Mouse (Mus musculus) inflammation-experienced regulatory T-cells, adult 6 months (primary cell): Measurements from ENCODE around the gene Abl1. TPM values are rescaled to one million over a fixed set of nuclear protein-coding genes. Genes with fewer than 3 reads are reported as not detected.

ENCODE experiments used
- ATAC-seq: one replicate; pipeline ENCODE4 v1.8.0; 2017
- polyA plus RNA-seq, 3 experiments: library from polyadenylated mRNA; unstranded; fragments of 100-300 nt; shearing (Covaris generic); gene quantifications; one replicate each; pipeline ENCODE4 v1.2.1; 2017

Abl1 gene
- polyA plus RNA-seq, 3 experiments from 2014 or later, result 5.0 to 9.4 (median 7.2) TPM

DNA sequence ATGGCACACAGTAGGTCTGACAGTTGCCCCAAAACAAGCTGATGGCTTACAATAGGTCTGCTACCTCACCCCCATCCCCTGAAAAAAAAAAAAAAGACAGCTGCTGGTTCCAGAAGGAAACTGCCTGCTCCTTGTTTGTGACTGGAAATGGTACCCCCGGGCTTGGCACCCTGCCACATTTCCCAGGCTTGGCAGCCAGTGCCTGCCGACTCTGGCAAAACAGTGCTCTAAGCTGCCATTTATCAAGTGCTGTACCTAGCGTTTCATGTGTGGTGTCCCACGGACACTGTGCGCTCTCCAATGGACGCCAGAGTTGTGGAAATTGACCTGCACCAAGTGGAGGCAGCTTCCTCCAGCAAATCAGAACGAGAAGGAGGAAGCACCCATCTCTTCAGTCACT is 139.7 kb downstream of the Abl1 start:
- ATAC-seq, result no peak

DNA sequence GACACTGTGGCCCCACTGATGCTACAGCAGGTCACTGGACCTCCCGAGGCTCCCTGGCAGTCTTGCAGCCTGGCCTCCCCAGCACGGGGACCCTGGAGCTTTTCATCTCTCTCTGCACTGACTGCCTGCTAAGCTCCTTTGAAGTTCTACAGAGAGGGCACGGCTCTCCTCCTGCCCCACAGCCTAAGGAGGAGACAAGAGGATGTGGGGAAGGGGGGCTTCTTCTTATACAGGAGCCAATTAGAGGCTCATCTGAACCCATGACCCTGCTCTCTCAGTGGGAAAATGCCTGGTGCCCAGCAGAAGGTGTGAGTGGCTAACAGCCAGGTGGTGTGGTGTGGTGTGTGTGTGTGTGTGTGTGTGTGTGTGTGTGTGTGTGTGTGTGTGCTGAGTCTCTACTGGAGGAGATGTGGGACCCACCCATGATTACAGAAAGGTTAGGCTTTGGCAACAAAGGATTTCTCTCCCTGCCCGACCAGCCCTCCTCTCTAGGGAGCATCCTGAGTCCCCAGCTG is 140.2 kb downstream of the Abl1 start:
- ATAC-seq, result no peak

DNA sequence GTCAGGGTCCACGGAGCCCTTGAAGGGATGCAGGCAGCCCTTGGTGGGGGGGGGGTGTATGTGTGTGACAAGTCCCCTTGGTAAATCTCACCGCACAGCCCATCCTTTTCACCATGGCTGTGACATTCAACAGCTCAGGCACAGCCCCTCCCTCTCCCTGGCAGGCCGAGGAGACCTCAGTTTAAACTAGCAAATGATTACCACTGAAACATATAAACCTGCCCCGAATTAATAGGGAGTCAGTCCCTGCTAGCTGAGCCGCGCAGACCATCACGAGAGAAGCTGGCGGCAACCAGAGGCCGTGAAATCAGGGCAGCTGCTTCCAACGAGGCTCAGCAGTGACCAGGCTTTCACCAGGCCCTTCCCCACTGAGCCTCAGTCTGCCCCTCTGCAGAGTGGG is 147.9 kb downstream of the Abl1 start:
- ATAC-seq, result no peak

DNA sequence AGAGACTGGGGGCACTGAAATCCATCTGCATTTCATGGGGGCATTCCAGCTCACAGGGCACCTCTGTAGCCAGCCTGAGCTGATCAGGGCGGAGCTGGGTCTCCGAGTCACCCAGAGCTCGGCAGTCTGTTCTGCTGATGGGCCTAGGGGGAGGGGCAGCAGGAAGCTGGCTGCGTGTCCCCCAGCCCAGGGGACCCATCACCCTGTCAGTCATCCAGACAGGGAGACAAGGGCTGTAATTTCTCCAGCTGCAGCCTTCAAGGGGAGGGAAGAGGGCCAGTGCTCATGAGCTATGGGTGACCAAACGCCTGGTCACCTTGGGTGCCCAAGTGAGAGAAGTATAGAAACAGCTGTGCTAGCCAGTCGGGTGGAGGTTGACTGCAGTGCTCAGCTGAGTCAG is 148.8 kb downstream of the Abl1 start:
- ATAC-seq, result no peak

DNA sequence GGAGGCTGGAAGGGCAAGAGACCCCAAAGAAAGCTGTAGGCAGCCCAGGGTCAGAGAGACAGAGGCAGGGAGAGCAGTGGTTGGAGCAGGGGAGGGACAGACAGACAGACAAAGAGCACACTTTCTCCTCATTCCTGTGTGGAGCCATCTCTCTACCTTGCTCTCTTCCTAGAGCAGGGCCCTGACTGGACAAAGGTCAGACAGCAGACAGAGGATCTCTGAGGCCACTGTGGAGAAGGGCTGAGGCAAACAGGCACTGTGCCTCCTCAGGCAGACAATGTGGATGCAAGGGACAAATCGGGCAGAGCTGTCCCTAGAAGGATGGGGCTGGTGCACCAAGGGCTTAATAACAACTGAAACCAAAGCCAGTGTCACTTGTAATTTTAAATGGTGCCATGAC is 150.7 kb downstream of the Abl1 start:
- ATAC-seq, result no peak

DNA sequence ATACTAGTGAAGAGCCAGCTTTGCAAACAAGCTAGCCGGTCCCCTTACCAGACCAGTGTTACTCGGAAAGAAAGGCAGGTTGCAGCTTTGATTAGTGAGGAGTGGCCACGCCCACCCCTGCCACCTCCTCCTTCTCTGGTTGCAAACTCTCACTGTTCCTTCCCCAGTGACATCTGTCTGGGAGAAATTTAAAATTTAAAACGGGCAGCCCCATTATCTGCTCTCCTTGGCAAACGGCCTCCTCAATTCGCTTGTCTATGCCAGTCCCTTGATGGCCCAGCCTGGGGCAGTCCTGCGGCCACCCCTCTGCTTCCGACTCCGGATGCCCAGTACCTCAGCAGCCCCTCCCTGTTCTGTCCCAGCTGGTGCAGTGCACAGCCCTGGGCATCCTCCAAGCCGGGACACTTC is 156.6 kb downstream of the Abl1 start:
- ATAC-seq, result no peak

DNA sequence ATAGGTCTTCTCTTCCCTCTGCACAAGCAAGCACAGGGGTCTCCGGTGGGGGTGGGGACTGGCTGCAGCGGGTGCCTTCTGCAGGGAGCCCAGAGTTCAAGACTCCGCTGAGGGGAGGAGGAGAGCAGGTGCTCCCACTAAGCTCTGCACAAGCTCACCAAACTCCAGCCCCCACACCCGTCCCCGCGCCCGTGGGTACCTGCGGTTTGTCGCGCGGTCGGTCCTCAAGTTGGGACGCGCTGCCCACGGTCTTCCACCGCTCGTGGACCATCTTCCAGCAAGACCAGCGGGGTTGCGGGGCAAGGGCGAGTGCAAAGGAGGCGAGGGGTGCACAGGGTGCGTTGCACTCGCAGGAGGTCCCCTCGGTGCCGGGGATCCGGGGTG is 157.3 kb downstream of the Abl1 start:
- no peak for ATAC-seq

DNA sequence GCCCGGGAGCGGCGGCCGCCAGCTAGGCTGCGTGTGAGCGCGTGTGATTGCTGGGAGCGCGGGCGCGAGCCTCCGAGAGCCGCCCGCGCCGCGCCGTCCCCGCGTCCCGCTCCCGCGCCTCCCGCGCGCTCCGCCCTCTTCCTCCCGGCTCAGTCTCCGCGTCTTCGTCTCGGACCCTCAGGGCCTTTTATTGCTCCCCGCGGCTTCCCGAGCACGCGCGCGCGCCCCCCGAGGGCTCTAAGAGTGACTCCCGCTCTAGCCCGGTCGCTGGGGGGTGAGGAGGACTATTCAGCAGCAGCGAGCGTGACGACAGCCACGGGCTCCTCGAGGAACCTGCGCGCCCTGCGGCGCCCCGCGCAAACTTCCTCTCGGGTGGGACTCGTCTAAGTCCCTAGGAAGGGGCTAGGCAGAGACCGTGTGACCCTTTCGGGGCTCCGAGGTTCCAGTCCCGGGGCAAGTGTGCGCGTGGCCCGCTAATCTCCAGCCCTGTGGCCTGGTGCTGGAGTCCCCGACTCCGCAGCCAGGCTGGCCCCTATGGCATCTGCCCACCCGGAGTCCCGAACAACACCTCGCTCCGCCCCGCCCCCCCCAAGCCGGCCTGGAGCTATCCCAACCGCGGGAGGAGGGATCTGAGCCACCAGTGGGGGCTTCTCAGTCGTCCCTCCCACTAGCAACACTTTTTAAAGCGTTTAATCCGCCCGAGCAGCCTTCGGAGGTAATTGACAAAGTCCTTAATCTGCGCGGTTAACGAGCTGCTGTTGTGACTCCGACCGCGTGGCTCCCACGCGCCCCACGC is 157.9 kb downstream of the Abl1 start, which contains the start of gene Fibcd1:
TSS of gene Fibcd1 (minus strand) at position 110 of the 796 bp plus-strand sequence.
- peak; percentile 32 for ATAC-seq

DNA sequence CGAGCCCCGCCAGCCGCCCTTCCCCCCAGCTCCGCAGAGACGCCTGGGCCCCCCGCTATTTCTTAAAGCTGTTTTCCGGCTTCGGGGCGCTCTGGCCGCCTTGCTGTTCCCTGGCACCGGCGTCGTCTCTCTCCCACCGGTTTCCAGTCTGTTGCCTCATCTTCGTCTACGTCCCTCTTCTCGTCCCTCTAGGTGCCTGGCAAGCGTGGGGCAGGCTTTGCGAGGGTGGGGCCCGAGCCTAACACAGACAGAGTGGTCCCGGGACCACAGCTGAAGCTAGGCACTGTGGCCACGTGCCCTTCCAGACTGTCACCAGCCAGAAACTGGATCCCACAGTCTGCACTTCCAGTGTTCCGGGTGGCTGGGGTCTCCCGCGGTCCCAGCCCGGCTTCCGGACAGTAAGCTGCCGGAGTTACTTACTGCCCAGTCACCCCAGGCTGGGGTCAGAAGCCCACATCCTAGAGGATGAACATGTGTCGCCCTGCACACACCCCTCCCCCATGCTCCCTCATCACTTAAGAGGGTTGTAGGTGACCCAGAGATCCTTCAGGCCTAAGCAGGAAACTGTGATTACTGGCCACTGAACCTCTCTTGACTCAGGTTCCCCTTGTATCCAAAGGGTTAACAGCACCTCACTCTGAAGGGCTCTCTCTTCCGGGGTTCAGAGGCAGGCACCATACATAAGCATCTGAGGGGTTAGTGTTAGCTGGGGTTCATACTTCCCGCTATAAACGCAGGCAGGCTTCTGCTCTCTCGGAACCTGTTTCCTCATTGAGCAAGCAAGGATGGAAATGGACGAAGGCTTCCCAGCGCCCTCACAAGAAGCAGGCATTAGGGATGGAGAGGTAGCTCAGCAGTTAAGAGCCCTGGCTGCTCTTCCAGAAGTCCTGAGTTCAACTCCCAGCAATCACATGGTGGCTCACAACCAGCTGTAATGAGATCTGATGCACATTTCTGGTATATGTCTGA is 158.8 kb downstream of the Abl1 start:
- ATAC-seq, result no peak

DNA sequence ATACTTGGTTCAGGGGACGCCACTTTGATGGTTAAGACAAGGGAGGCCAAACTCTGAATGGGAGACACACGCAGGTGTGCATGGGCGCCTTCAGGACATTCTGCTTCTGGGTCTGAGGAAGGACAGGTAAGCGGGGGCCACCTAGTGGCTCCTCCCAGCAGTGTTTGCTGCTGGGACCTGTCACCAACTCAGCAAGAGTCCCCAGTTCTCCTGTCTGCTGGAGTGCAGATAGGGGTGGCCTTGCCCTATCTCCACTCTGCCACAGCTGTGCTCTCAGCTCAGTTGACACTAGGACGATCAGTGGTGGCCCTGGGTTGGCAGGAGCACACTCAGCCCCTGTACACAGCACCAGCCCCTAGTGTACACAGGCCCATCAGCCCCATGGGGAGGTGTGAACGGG is 159.7 kb downstream of the Abl1 start:
- ATAC-seq, result peak; percentile 42

DNA sequence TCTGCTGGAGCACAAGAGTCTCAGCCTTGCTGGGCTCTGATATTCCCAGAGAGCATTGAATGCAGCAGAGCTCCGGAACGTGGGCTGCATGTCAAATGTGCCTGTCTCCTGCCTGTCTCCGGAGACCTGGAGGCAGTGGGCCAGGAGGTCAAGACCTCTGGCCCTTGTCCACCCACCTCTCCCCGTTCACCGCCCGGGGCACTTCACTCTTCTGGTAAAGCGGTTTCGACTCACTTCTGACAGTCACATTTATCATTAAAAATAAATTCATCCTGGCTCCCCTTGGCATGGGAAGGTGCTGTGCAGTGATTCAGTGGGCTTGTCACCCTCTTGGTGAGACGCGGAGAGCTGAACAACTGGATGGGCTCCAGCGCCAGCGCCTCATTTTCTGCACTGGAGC is 162.0 kb downstream of the Abl1 start:
- ATAC-seq, result no peak

Other genes with a start within 250 kb of the Abl1 start
- 100 to 1,000 TPM; 342 to 389 (median 381) TPM for gene Ass1, start 218.2 kb upstream of the Abl1 start, polyA plus RNA-seq
- gene Fubp3, start 115.7 kb upstream of the Abl1 start, polyA plus RNA-seq, result 10 to 100 TPM; 54.1 to 59.4 (median 54.4) TPM
- not detected for gene Prdm12, start 48.3 kb upstream of the Abl1 start, polyA plus RNA-seq
- 10 to 100 TPM; 31.9 to 50.4 (median 42.6) TPM for gene Exosc2, start 17.7 kb upstream of the Abl1 start, polyA plus RNA-seq
- 1 to 10 TPM in 1 of 3 experiments, under 1 TPM in 2; 0.60 to 1.1 (median 0.79) TPM for gene Qrfp, start 122.2 kb downstream of the Abl1 start, polyA plus RNA-seq
- gene Fibcd1, start 157.6 kb downstream of the Abl1 start, polyA plus RNA-seq, result under 1 TPM in 1 of 3 experiments, not detected in 2; 0.22 TPM
- not detected for gene Lamc3, start 198.9 kb downstream of the Abl1 start, polyA plus RNA-seq